Mouse (Mus musculus): ENCODE measurements around the gene Abo. TPM values are rescaled to one million over a fixed set of nuclear protein-coding genes. Genes with fewer than 3 reads are reported as not detected.

The Abo gene
- total and polyA plus RNA-seq, 3 experiments, result not detected

DNA sequence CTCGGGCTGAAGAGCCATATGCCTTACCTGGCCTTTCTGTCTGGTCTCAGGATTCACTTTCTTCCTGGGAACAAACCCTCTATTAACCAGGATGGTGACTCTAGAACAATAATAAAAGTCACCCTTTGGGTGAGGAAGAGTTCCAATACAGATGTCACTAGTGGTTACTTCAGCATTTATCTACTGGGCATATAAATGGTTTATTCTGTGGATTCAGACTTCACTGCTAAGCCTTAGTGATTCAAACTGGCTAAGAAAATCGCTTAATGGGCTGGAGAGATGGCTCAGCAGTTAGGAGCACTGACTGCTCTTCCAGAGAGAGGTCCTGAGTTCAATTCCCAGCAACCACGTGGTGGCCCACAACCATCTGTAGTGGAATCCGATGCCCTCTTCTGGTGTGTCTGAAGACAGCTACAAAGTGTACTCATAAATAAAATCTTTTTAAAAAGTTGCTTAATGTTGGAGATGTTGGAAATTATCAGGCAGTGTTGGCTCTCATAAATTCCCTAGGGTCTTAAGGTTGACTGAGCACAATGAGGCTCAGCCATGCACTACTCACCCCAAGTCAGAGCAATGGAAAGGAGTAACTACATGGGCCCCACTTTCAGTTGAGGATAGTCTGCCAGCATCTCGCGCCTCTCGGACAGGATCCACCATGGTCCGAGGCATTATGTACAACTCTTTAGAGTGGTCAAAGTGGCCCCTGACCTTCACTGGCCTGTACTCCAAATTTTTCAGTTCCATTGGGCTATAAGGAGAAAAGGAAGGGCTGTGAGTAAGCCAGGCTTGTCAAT is 49.6 kb upstream of the Abo start (continued):
- TF ChIP-seq USF2 (IDR thresholded peaks at IDR 0.05; ENCODE audit: borderline replicate concordance in 1 of 2, insufficient read depth in 1 of 2, low read depth in 1 of 2, low read length in 2 of 2) (no peak), MYC (IDR thresholded peaks at IDR 0.05; ENCODE audit: low read depth, low read length) (peak; percentile 58; the same call in 1 of the 2 replicates), ETS1 (IDR thresholded peaks at IDR 0.05; ENCODE audit: low read depth, low read length) (no peak), GABPA (IDR thresholded peaks at IDR 0.05; ENCODE audit: low read depth, low read length) (no peak), MAFK (IDR thresholded peaks at IDR 0.05; ENCODE audit: borderline replicate concordance, low read depth, low read length) (no peak), BHLHE40 (IDR thresholded peaks at IDR 0.05; ENCODE audit: borderline replicate concordance, low read depth, low read length) (no peak), CHD1 (IDR thresholded peaks at IDR 0.05; ENCODE audit: low read depth, low read length) (no peak), RAD21 (IDR thresholded peaks at IDR 0.05; ENCODE audit: low read depth, low read length) (no peak), NRF1 (IDR thresholded peaks at IDR 0.05; ENCODE audit: insufficient read depth, low read depth, low read length, poor library complexity, severe bottlenecking) (no peak)

DNA sequence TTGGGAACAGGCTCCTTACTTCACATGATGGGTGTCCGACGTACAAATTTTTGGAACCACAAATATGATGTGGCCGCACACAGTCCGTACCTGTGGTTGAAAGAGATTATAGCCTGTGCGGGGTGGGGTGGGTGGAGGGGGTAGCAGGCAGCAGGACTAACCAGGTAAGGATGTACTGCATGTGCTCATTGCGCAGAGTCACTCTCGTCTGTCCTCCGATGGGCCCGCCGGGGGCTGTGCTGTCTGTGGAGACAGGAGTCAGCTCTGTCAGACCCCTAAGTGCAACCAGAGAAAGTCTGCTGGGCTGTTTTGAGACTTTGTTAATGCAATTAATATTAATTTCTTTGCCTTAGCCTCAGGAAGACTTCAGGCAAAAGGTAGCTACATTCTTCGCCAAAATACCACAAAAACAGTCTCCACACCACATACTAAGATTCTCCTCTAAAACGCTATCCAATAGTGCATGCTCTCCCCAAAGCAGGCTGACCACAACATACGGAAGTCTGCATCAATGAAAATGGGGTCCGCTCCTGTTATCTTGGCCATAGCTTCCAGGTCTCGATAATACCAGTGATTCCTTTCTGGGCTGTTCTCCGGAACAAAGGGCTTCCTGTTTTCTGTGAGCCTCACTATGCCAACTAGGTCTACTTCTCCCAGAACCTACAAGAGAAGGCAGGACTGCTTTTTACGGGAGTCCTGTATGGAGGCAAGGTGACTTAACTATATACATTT is 48.8 kb upstream of the Abo start:
- H3K27ac ChIP-seq (ENCODE audit: control insufficient read depth, low read depth, low read length), result peak overlapping the region; percentile 54
- peak overlapping the region; percentile 87 for H3K9ac ChIP-seq (ENCODE audit: control insufficient read depth, low read depth, low read length, poor library complexity, severe bottlenecking)
- H3K4me1 ChIP-seq (ENCODE audit: control insufficient read depth in 1 of 2, insufficient read depth in 2 of 2, low read length in 2 of 2), result peaks cover 2 to 22% of the 10 kb centered on the region in 2 experiments; a peak in 3 of 4 replicates
- peaks cover 79% of the 10 kb centered on the region for H3K79me2 ChIP-seq (ENCODE audit: control insufficient read depth, insufficient read depth, low read length, poor library complexity)
- no peaks in the 10 kb centered on the region for H3K9me3 ChIP-seq (replicated peaks; ENCODE audit: insufficient read depth, low read length)
- peak; percentile 85 for DNase-seq (ENCODE audit: low read depth, low spot score)
- peak overlapping the region; percentile 4 to 78; a peak in 2 of 4 replicates for H3K4me3 ChIP-seq (ENCODE audit: control insufficient read depth in 1 of 2, insufficient read depth in 1 of 2, low read depth in 2 of 2, low read length in 2 of 2)
- no peaks in the 10 kb centered on the region for H3K27me3 ChIP-seq (ENCODE audit: control insufficient read depth in 1 of 2, insufficient read depth in 2 of 2, low read length in 2 of 2)
- H3K36me3 ChIP-seq (ENCODE audit: control insufficient read depth in 1 of 2, insufficient read depth in 2 of 2, low read length in 2 of 2), result peaks cover 5 to 21% of the 10 kb centered on the region in 2 experiments; a peak in 3 of 4 replicates
- TF ChIP-seq NELFE (IDR thresholded peaks at IDR 0.05; ENCODE audit: low read depth, low read length), result no peak; the same call in 1 of the 2 replicates
- TF ChIP-seq KAT2A (conservative IDR thresholded peaks at IDR 0.05; ENCODE audit: low read depth, low read length), result no peak
- no peak for TF ChIP-seq BHLHE40 (IDR thresholded peaks at IDR 0.05; ENCODE audit: borderline replicate concordance, low read depth, low read length)
- 0 out of 2 replicates have a peak, but pooled peaks have one; percentile 16 for TF ChIP-seq ZMIZ1 (IDR thresholded peaks at IDR 0.05; ENCODE audit: low read depth, low read length)
- no peak for TF ChIP-seq CTCF (IDR thresholded peaks at IDR 0.05 in 2 of 3, conservative IDR thresholded peaks at IDR 0.05 in 1 of 3; ENCODE audit: control insufficient read depth in 1 of 3, insufficient read depth in 1 of 3, low read depth in 2 of 3, low read length in 3 of 3, poor library complexity in 1 of 3, severe bottlenecking in 1 of 3)
- no peak for TF ChIP-seq MAX (IDR thresholded peaks at IDR 0.05; ENCODE audit: low read length)
- no peak for TF ChIP-seq E2F4 (IDR thresholded peaks at IDR 0.05; ENCODE audit: borderline replicate concordance, low read depth, low read length)
- no peak for TF ChIP-seq MEF2A (IDR thresholded peaks at IDR 0.05; ENCODE audit: extremely low read depth, insufficient replicate concordance, low read depth, low read length, poor library complexity, severe bottlenecking)
- peak; percentile 61; the same call in 1 of the 2 replicates for TF ChIP-seq TBP (IDR thresholded peaks at IDR 0.05; ENCODE audit: low read depth, low read length)
- no peak for TF ChIP-seq MYB (IDR thresholded peaks at IDR 0.05; ENCODE audit: low read depth, low read length)
- peak in 1 of 2 experiments; percentile 41; a peak in 3 of 4 replicates for TF ChIP-seq EP300 (IDR thresholded peaks at IDR 0.05; ENCODE audit: low read depth in 1 of 2, low read length in 2 of 2)
- TF ChIP-seq ELF1 (IDR thresholded peaks at IDR 0.05; ENCODE audit: low read depth, low read length), result peak; percentile 70
- TF ChIP-seq GABPA (IDR thresholded peaks at IDR 0.05; ENCODE audit: low read depth, low read length), result no peak
- TF ChIP-seq POLR2A (IDR thresholded peaks at IDR 0.05; ENCODE audit: control insufficient read depth in 1 of 2, insufficient read depth in 1 of 2, low read depth in 1 of 2, low read length in 2 of 2, poor library complexity in 1 of 2), result peak; percentile 9 to 71; a peak in 2 of 4 replicates
- no peak for TF ChIP-seq UBTF (IDR thresholded peaks at IDR 0.05; ENCODE audit: borderline replicate concordance, insufficient read depth, low read depth, low read length)
- TF ChIP-seq GATA1 (IDR thresholded peaks at IDR 0.05; ENCODE audit: low read depth, low read length), result peak; percentile 84
- peak; percentile 76; the same call in 1 of the 2 replicates for TF ChIP-seq POLR2AphosphoS2 (IDR thresholded peaks at IDR 0.05; ENCODE audit: low read length)
- TF ChIP-seq ETS1 (IDR thresholded peaks at IDR 0.05; ENCODE audit: low read depth, low read length), result peak; percentile 21
- TF ChIP-seq ZKSCAN1 (IDR thresholded peaks at IDR 0.05; ENCODE audit: low read depth, low read length), result no peak
- no peak for TF ChIP-seq HCFC1 (IDR thresholded peaks at IDR 0.05; ENCODE audit: low read depth, low read length)
- TF ChIP-seq RCOR1 (IDR thresholded peaks at IDR 0.05; ENCODE audit: low read depth, low read length), result peak; percentile 35; the same call in 1 of the 2 replicates
- peak; percentile 34 for TF ChIP-seq SMC3 (IDR thresholded peaks at IDR 0.05; ENCODE audit: low read depth, low read length)
- peak; percentile 74; the same call in 1 of the 2 replicates for TF ChIP-seq POLR2AphosphoS5 (IDR thresholded peaks at IDR 0.05; ENCODE audit: borderline replicate concordance, low read depth, low read length)
- peak; percentile 71; the same call in 1 of the 2 replicates for TF ChIP-seq MYC (IDR thresholded peaks at IDR 0.05; ENCODE audit: low read depth, low read length)
- TF ChIP-seq SIN3A (IDR thresholded peaks at IDR 0.05; ENCODE audit: low read length), result 0 out of 2 replicates have a peak, but pooled peaks have one; percentile 35
